Mouse (Mus musculus) right cerebral cortex, postnatal 10 days (tissue): Measurements from ENCODE around the gene Vmn1r171.
"Not testable (repeated sequence)": the region's sequence is repeated elsewhere in the genome, so short reads cannot be mapped to it uniquely, and the experiment has no call there.

Experiments
- DNase-seq, 2 experiments: peaks; one replicate each; pipeline ENCODE4 v3.0.0; 2021; ENCODE audit warnings: low spot score in 2 of 2

Vmn1r171 gene

GRCm38 (mm10) chr7:23630422-23630821, at the start of gene Vmn1r171:
Vmn1r171 (plus strand) TSS chr7:23630722.
- no peak for DNase-seq

- not testable (repeated sequence) for DNase-seq
These were observed 24.6 kb upstream of the Vmn1r171 start, which contains the start of gene Vmn1r170 for GRCm38 (mm10) chr7:23605875-23606274. Vmn1r170 (plus strand) TSS chr7:23606175.

GRCm38 (mm10) chr7:23658016-23658415, 27.5 kb downstream of the Vmn1r171 start, which contains the start of gene Vmn1r172:
Vmn1r172 (plus strand) TSS chr7:23658316.
- DNase-seq = no peak
